Mouse (Mus musculus): Measurements from ENCODE around the gene Hba-a1.
A peak's percentile ranks its signal among the peaks of the same experiment; 100 is the strongest.
"Not testable (repeated sequence)": the region's sequence is repeated elsewhere in the genome, so short reads cannot be mapped to it uniquely, and the experiment has no call there.

Hba-a1 gene

GRCm38 (mm10) chr11:32296203-32296602 lies 12.9 kb downstream of the Hba-a1 start, which contains the start of gene Hba-a2:
Gene Hba-a2, plus strand, starts transcription at chr11:32296489.
- DNase-seq (ENCODE audit: low spot score): not testable (repeated sequence)

GRCm38 (mm10) chr11:32297417-32297816 lies 14.1 kb downstream of the Hba-a1 start:
- not testable (repeated sequence) for DNase-seq (ENCODE audit: low spot score)

GRCm38 (mm10) chr11:32297866-32298531 lies 14.7 kb downstream of the Hba-a1 start:
- no peak for DNase-seq (ENCODE audit: low spot score)

- no peak for DNase-seq (ENCODE audit: low spot score)
Measured at GRCm38 (mm10) chr11:32298532-32298918, 15.2 kb downstream of the Hba-a1 start.

- peak; percentile 24 for DNase-seq (ENCODE audit: low spot score)
Measured at GRCm38 (mm10) chr11:32299865-32300264, 16.6 kb downstream of the Hba-a1 start, which contains the start of gene Hbq1a. Gene Hbq1a, plus strand, starts transcription at chr11:32300069.

GRCm38 (mm10) chr11:32300279-32301267 lies 17.3 kb downstream of the Hba-a1 start:
- DNase-seq (ENCODE audit: low spot score): no peak

- DNase-seq (ENCODE audit: low spot score): no peak
Measured at GRCm38 (mm10) chr11:32301506-32301905, 18.2 kb downstream of the Hba-a1 start.

- no peak for DNase-seq (ENCODE audit: low spot score)
Measured at GRCm38 (mm10) chr11:32302824-32303419, 19.6 kb downstream of the Hba-a1 start.

GRCm38 (mm10) chr11:32303455-32303854 lies 20.1 kb downstream of the Hba-a1 start:
- DNase-seq (ENCODE audit: low spot score): no peak

GRCm38 (mm10) chr11:32307006-32307405 lies 23.7 kb downstream of the Hba-a1 start:
- no peak for DNase-seq (ENCODE audit: low spot score)

- DNase-seq (ENCODE audit: low spot score): no peak
Measured at GRCm38 (mm10) chr11:32309446-32309845, 26.1 kb downstream of the Hba-a1 start.

GRCm38 (mm10) chr11:32309928-32310327 lies 26.6 kb downstream of the Hba-a1 start:
- DNase-seq (ENCODE audit: low spot score): no peak

- no peak for DNase-seq (ENCODE audit: low spot score)
Measured at GRCm38 (mm10) chr11:32316009-32316408, 32.7 kb downstream of the Hba-a1 start.

- DNase-seq (ENCODE audit: low spot score): no peak
Measured at GRCm38 (mm10) chr11:32320507-32321195, 37.3 kb downstream of the Hba-a1 start.

GRCm38 (mm10) chr11:32321196-32321565 lies 37.9 kb downstream of the Hba-a1 start:
- DNase-seq (ENCODE audit: low spot score): no peak

GRCm38 (mm10) chr11:32324609-32325008 lies 41.3 kb downstream of the Hba-a1 start:
- peak; percentile 74 for DNase-seq (ENCODE audit: low spot score)

GRCm38 (mm10) chr11:32331075-32331474 lies 47.8 kb downstream of the Hba-a1 start:
- DNase-seq (ENCODE audit: low spot score): no peak

- DNase-seq (ENCODE audit: low spot score): no peak
Measured at GRCm38 (mm10) chr11:32331861-32332260, 48.5 kb downstream of the Hba-a1 start.

- no peak for DNase-seq (ENCODE audit: low spot score)
Measured at GRCm38 (mm10) chr11:32333235-32333634, 49.9 kb downstream of the Hba-a1 start.

Data from ovary, postnatal 10 days (tissue).